ENCODE assay signal across 21 mouse cellular contexts in the genomic region with DNA sequence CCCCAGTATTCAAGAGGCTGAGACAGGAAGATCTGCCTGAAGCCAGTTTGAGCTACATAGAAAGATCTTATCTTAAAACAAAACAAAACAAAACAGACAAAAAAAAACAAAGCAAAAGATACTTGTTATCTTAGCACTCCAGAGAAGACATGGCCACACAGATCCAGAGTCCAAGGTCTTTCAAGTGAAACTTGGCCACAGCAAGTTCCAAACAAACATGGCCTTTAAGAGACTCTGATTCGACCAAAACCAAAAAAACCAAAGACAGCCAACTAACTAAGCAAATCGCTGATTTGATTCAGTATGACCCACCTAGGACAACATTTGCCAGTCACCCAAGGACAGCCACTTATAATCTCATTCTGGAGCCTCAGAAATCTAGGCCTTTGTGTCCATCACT.
DNase-seq lines count a peak whose midpoint lies in the region; ATAC-seq and TF ChIP-seq lines count a peak whose summit lies in the region.
"Had no signal": no experiment of that assay in that cellular context is flagged by ENCODE, and none has a peak within 500 bp of the region (broad histone marks: within the 10 kb centered on the region; RNA-seq: fewer than 3 reads in every experiment).

No protein-coding gene starts in this region.

- DNase-seq in heart, adult 9 months (ENCODE audit: low spot score in 2 of 2) = no peak
- peak; percentile 23 for DNase-seq in midbrain, embryonic 11.5 days (ENCODE audit: low spot score, missing footprints)
- no peak for DNase-seq in cerebellum, adult 11-12 months
- DNase-seq: cerebellum, adult 18-20 months; cerebellum, adult 9-10 months; gastrocnemius, postnatal 10 days; gastrocnemius, postnatal 36 days; kidney, adult 11 months had no signal

- ATAC-seq in heart, embryonic 15.5 days (replicated peaks; ENCODE audit: insufficient number of reproducible peaks, insufficient read depth, low FRiP score, low read depth) = no peak
- ATAC-seq in midbrain, embryonic 11.5 days (ENCODE audit: low FRiP score) = no peak
- no peak for ATAC-seq in midbrain, embryonic 16.5 days
- ATAC-seq: activated CD4-positive, CD25-positive, alpha-beta regulatory T cell, adult 4 months; CD4-positive, CD25-positive, alpha-beta regulatory T cell, adult 4 months; forebrain, embryonic 13.5 days; forebrain, embryonic 16.5 days; hindbrain, embryonic 16.5 days; intestine, embryonic 15.5 days had no signal

- H3K4me1 ChIP-seq in heart, embryonic 15.5 days (replicated peaks) = peaks cover 12% of the 10 kb centered on the region; the same call in 1 of the 2 replicates
- H3K4me1 ChIP-seq in midbrain, embryonic 11.5 days (ENCODE audit: control insufficient read depth, insufficient read depth, low read length) = no peaks in the 10 kb centered on the region
- no peaks in the 10 kb centered on the region for H3K4me1 ChIP-seq in midbrain, embryonic 16.5 days (ENCODE audit: control insufficient read depth, insufficient read depth, low read length)
- H3K4me1 ChIP-seq in small intestine, adult 2 months (ENCODE audit: control insufficient read depth, insufficient read depth, insufficient read length, low read length) = peaks cover 16% of the 10 kb centered on the region; the same call in 1 of the 2 replicates
- H3K4me1 ChIP-seq: forebrain, embryonic 10.5 days; forebrain, embryonic 13.5 days; hindbrain, embryonic 10.5 days; hindbrain, embryonic 13.5 days; intestine, embryonic 15.5 days had no signal

- H3K9ac ChIP-seq in heart, embryonic 15.5 days = no peak overlapping the region
- H3K9ac ChIP-seq in midbrain, embryonic 11.5 days (ENCODE audit: low read length) = no peak overlapping the region
- no peak overlapping the region for H3K9ac ChIP-seq in midbrain, embryonic 16.5 days (ENCODE audit: low read depth, low read length)
- H3K9ac ChIP-seq: forebrain, embryonic 13.5 days; hindbrain, embryonic 13.5 days; intestine, embryonic 15.5 days had no signal

- H3K4me3 ChIP-seq in heart, embryonic 15.5 days = no peak overlapping the region
- H3K4me3 ChIP-seq in midbrain, embryonic 11.5 days (ENCODE audit: low read depth, low read length) = no peak overlapping the region
- no peak overlapping the region for H3K4me3 ChIP-seq in midbrain, embryonic 16.5 days (ENCODE audit: low read depth, low read length)
- H3K4me3 ChIP-seq in small intestine, adult 2 months (ENCODE audit: low read depth, low read length) = no peak overlapping the region
- H3K4me3 ChIP-seq: forebrain, embryonic 10.5 days; forebrain, embryonic 13.5 days; heart, embryonic 10.5 days; hindbrain, embryonic 10.5 days; hindbrain, embryonic 13.5 days; intestine, embryonic 15.5 days had no signal

- H3K36me3 ChIP-seq in heart, embryonic 15.5 days = no peaks in the 10 kb centered on the region
- H3K36me3 ChIP-seq in midbrain, embryonic 11.5 days (ENCODE audit: control insufficient read depth, insufficient read depth, low read length) = no peaks in the 10 kb centered on the region
- no peaks in the 10 kb centered on the region for H3K36me3 ChIP-seq in midbrain, embryonic 16.5 days (ENCODE audit: control insufficient read depth, insufficient read depth, low read length)
- H3K36me3 ChIP-seq in small intestine, adult 2 months (ENCODE audit: control insufficient read depth, insufficient read depth, low read length) = no peaks in the 10 kb centered on the region
- H3K36me3 ChIP-seq: forebrain, embryonic 10.5 days; heart, embryonic 10.5 days; hindbrain, embryonic 10.5 days; hindbrain, embryonic 13.5 days; intestine, embryonic 15.5 days had no signal

- no peak for TF ChIP-seq CTCF in small intestine, adult 2 months (IDR thresholded peaks at IDR 0.05; ENCODE audit: extremely low read depth, insufficient read length, insufficient replicate concordance, low read depth, low read length)

- H3K27me3 ChIP-seq in heart, embryonic 15.5 days = no peaks in the 10 kb centered on the region
- no peaks in the 10 kb centered on the region for H3K27me3 ChIP-seq in midbrain, embryonic 11.5 days (ENCODE audit: control insufficient read depth, insufficient read depth, low read length)
- no peaks in the 10 kb centered on the region for H3K27me3 ChIP-seq in midbrain, embryonic 16.5 days (ENCODE audit: control insufficient read depth, insufficient read depth, low read depth, low read length)
- no peaks in the 10 kb centered on the region for H3K27me3 ChIP-seq in small intestine, adult 2 months (ENCODE audit: control insufficient read depth, insufficient read depth, low read length)
- H3K27me3 ChIP-seq: forebrain, embryonic 13.5 days; hindbrain, embryonic 13.5 days; intestine, embryonic 15.5 days had no signal

- no peaks in the 10 kb centered on the region for H3K9me3 ChIP-seq in heart, embryonic 15.5 days (replicated peaks)
- H3K9me3 ChIP-seq in midbrain, embryonic 11.5 days (ENCODE audit: control insufficient read depth, low read length) = no peaks in the 10 kb centered on the region
- H3K9me3 ChIP-seq in midbrain, embryonic 16.5 days (replicated peaks; ENCODE audit: control insufficient read depth, low read length, poor library complexity, severe bottlenecking) = no peaks in the 10 kb centered on the region
- H3K9me3 ChIP-seq: forebrain, embryonic 10.5 days; forebrain, embryonic 13.5 days; heart, embryonic 10.5 days; hindbrain, embryonic 10.5 days; hindbrain, embryonic 13.5 days; intestine, embryonic 15.5 days had no signal

- TF ChIP-seq POLR2A in small intestine, adult 2 months (IDR thresholded peaks at IDR 0.05; ENCODE audit: low read depth, low read length) = no peak

- H3K27ac ChIP-seq in heart, embryonic 15.5 days = peak overlapping the region; percentile 7; the same call in 1 of the 2 replicates
- H3K27ac ChIP-seq in midbrain, embryonic 11.5 days (ENCODE audit: low read depth, low read length) = no peak overlapping the region
- no peak overlapping the region for H3K27ac ChIP-seq in midbrain, embryonic 16.5 days (ENCODE audit: low read length)
- H3K27ac ChIP-seq in small intestine, adult 2 months (ENCODE audit: insufficient read depth, low read depth, low read length) = peak overlapping the region; percentile 34; the same call in 1 of the 2 replicates
- H3K27ac ChIP-seq: forebrain, embryonic 10.5 days; forebrain, embryonic 13.5 days; heart, embryonic 10.5 days; hindbrain, embryonic 10.5 days; hindbrain, embryonic 13.5 days; intestine, embryonic 15.5 days had no signal

- 79% methylated on average over 2 of the region's 2 CpGs for WGBS in heart, embryonic 15.5 days
- WGBS in midbrain, embryonic 11.5 days = 84% methylated on average over 2 of the region's 2 CpGs
- 97% methylated on average over 2 of the region's 2 CpGs for WGBS in midbrain, embryonic 16.5 days
- 71% methylated on average over 2 of the region's 2 CpGs for WGBS in small intestine, adult 2 months

- H3K4me2 ChIP-seq in heart, embryonic 15.5 days = no peak overlapping the region
- H3K4me2 ChIP-seq in midbrain, embryonic 11.5 days = no peak overlapping the region
- H3K4me2 ChIP-seq in midbrain, embryonic 16.5 days (ENCODE audit: low read length) = no peak overlapping the region
- H3K4me2 ChIP-seq: forebrain, embryonic 13.5 days; hindbrain, embryonic 13.5 days; intestine, embryonic 15.5 days had no signal

Comparison
In these comparisons a context has a peak if more than half of its experiments do, and no peak if none do; other contexts are left out.
1. H3K27ac ChIP-seq: peak in heart, embryonic 15.5 days (single experiment) and small intestine, adult 2 months (single experiment); none in midbrain, embryonic 11.5 days (single experiment) and midbrain, embryonic 16.5 days (single experiment).